Mouse (Mus musculus) megakaryocyte progenitor cell, adult 5-6 weeks (primary cell): ENCODE measurements around the gene Ctbp1. TPM values are rescaled to one million over a fixed set of nuclear protein-coding genes. Genes with fewer than 3 reads are reported as not detected.
A peak's percentile ranks its signal among the peaks of the same experiment; 100 is the strongest.

ENCODE experiments used
- ATAC-seq: replicated peaks from 2 replicates; pipeline ENCODE4 v1.8.0; 2016; ENCODE audit warnings: mild to moderate bottlenecking, moderate TSS enrichment, inconsistent platforms; ENCODE audit not compliant: poor library complexity
- total RNA-seq, 2 experiments: library from RNA; stranded (forward) in 1 of 2; stranded (reverse) in 1 of 2; fragments of 157-497, 149-512 nt in 1 of 2; fragments of 200-1000 nt in 1 of 2; gene quantifications; 2 replicates each; pipeline versions ENCODE4 v1.2.3 to v1.2.4; 2015 to 2017

The Ctbp1 gene
- total RNA-seq (2015) (108 and 115 TPM in 2 replicates), total RNA-seq (2017) (139 and 141 TPM in 2 replicates)

DNA sequence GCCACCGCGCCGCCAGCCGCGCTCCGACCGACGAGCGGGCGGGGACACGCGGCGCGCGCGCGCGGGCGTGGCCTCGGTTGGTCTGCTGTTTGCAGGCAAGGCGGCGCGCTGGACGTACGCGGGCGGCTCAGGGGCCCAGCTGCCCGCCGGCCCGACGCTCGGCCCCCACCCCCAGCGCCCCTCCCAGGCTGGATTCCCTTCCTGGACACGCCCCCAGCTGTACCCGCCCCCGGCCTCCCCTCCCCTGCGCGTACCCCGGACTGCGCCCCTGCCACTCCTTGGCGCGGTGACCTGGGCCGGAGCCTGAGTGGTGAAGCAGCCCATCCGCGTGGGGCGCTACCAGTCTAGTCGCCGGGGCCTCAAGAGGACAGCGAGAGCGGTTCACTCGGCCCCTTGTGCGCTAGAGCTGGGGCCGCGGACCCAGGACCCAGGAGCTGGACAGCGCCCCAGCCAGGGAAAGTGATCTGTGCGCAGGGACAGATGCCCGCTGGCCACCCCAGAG lies at the start of gene Ctbp1:
Ctbp1 (minus strand) TSS at position 42 of the 502 bp plus-strand sequence.
- peak; percentile 54 for ATAC-seq

- ATAC-seq = no peak
Measured at GRCm38 (mm10) chr5:33324491-33324890, 49.7 kb upstream of the Ctbp1 start.

DNA sequence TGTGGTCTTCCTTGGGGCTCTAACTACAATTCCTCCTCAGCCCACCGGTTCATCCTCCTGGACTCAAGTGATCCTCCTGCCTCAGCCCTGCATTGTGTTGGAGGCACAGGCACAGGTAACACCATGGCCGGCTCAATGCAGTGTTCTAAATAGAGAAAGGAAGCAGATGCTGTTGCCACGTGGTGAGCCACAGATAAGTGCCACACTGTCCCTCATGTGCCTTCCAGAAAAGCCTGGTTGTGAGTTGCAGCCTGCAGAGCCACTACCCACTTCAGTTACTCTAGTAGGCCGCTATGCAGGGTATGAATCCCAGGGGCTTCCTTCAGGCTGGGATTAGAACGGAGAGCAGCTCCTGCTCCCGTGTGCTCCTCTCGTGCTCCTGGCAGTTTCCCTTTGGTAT lies 37.4 kb upstream of the Ctbp1 start:
- ATAC-seq = no peak

DNA sequence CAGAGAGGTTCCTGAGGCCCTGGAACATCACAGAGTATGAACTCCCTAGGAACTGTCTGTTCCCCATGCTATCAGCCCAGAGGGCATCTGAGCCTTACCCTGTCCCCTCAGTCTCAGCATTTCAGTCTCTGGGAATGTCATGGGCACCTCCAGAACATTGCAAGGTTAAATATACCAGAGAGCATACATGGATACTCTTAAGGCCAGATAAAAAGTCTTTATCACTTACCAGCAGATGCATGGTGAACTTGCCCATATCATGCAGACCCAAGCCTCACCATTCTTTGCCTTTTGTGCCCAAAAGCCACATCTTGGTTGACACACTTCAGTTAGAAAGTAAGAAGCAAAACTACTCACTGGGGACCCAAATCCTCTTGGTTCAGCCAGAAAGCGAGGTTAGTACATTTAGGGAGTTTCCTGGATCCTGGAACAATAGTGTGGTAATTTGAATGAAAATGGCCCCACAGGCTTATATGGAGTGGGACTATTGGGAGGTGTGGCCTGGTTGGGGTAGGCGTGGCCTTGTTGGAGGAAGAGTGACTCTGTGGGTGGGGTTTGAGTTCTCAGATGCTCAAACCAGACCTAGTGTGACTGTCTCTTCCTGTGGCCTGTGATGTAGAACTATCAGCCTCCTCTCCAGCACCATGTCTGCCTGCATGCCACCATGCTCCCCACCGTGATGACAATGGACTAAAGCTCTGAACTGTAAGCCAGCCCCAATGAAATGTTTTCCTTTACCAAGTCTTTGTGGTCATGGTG lies 36.1 kb upstream of the Ctbp1 start:
- ATAC-seq = peak; percentile 60; the same call in 1 of the 2 replicates

DNA sequence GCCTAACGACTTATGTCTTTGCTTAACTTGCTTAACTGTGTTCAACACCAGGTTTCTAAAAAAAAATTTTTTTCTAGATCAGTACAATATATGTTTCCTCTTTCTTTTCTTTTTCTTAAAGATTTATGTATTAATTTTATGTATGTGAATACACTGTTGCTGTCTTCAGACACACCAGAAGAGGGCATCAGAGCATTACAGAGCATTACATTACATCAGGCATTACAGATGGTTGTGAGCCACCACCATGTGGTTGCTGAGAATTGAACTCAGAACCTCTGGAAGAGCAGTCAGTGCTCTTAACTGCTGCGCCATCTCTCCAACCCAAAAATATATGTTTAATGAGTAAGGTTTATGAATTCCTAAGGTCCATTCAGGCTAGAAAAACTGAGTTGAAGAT lies 27.0 kb upstream of the Ctbp1 start:
- ATAC-seq = no peak

DNA sequence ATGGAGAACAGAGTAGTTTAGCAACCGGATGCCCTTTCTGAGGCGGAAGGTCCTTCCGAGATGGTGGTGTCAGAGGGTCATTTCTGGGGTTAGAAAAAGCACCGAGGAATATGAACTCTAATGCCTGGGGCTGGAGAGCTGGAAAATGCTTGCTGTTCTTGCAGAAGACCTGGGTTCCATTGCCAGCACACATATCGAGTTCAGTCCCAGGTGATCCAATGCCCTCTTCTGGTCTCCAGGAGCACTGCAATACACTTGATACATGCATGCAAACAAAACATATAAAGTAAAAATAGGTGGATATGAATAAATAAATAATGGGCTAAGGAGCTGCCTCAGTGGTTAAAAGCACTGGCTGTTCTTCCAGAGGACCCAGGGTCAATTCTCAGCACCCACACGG lies 22.4 kb upstream of the Ctbp1 start:
- ATAC-seq = peak; percentile 66

DNA sequence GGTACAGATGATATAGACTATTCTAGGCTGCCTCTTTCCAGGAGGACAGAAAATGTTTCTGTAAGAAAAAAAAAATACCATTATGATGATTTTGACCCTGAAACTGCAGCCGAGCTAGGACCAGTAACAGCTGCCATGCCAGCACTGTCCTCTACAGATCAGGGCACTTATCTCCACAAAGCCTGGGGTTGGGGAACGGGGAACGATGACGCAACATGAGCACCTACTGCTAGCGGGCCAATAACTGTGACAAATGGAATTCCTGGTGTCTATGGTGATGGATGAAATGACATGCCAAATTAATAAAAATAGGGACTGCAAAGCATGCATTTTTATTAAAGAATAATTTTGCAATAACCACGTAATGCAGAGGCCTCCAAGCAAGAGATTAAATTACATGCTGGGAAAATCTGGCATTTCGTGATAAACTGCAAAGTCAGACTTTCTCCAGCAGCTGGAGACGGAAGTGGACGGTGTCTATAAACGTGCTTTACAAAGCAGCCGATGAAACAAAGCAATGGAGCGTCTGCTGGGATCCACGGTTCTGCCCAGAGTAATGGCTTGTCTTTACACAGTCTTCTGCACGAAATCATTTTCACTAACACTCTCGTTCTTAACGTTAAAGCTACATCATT lies 19.1 kb upstream of the Ctbp1 start:
- ATAC-seq = no peak

DNA sequence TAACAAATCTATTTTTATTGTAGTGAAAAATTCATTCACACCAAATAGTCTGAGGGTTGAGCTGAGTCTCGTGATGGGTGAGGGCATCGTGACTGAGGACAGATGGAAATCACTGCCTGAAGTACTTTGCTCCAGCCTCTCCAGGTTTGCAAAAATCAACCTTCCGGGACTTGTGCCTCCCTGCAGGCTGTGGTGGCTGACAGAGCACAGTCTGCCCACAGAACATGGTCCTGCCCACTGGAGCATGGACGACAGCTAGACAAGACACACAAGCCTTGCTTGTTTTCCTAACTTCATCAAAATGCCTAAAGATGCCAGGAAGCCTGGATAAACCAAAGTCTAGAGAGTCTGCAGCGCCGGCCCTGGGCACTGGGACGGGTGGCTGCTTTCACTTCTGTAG lies 9.2 kb upstream of the Ctbp1 start:
- no peak for ATAC-seq

DNA sequence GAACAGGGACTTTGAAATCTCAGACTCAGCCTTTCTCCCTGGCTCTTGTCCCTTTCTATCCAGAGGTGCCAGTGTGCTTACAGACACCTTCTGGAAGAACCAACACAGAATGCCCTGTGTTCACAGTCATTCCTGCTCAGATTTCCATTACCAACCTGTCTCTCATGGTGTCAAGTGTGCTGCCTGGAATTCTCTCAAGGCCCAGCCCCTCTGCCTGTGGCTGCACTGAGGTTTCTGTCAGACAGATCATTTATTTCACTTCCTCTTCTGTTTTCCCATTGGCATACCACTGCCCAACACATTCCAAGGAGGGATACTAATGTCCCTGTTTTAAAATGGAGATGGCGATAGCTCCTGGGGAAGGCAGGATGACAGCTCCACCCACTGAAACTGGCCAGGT lies 6.6 kb upstream of the Ctbp1 start:
- ATAC-seq = no peak

DNA sequence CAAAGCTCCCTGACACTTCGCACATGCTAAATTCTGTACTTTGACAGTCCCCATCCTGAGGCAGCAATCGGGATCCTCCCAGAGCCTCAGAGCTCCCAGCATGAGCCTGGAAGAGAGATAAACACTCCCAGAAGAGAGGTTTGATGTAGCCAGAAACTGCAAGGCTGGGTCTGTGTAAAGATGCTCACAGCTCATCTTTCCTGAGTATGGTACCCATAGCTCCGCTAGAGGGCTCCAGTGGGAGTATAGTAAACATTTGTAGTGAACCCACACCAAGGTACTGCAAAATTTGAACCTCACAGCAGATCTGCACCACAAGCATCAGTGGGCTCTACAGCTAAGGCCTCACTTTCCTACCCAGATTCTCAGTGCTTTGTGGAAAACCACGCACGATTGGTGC lies 4.2 kb upstream of the Ctbp1 start:
- ATAC-seq = no peak

DNA sequence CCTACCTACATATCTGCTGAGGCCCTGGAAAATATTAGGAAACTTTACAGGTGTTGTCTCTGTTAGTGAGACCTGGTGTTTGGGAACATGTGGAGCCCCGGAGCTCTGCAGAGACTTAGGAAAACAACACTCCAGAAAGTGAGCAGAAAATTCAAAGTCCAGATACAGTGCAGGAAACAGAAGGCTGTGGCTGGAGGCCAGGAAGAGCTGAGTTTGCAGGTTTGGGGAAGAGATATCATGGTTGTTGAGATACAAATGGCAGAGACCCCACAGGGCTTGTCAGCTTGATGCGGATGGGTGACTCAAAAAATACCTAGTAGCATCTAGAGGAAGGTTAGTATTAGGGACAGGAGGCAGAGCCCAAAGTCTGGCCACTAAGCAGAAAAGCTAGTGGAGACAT lies 2.5 kb upstream of the Ctbp1 start:
- ATAC-seq = no peak

DNA sequence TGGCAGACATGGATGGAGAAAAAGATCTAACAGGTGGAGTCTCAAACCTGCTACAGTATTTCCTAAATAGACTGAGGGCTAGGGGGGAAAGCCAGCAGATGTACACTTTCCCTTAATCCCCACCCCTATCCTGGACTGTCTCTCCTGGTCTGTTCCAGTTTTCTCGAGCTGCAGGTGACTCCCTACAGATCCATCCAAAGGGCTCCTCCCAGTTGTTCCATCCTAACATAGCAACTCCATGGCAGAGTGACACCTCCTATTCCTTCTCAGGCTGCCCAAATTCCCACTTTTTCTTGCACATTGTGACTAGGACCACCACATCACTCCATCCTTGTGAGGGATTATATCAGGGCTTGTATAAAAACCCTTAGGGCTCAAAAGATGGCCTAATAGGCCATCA lies 960 bp upstream of the Ctbp1 start:
- ATAC-seq = no peak

- peak; percentile 52 for ATAC-seq
Measured at GRCm38 (mm10) chr5:33274085-33274952, 475 bp downstream of the Ctbp1 start.

- ATAC-seq = peak; percentile 57
Measured at GRCm38 (mm10) chr5:33273777-33274084, 1.1 kb downstream of the Ctbp1 start.

- ATAC-seq = no peak
Measured at GRCm38 (mm10) chr5:33272845-33273776, 1.7 kb downstream of the Ctbp1 start.

DNA sequence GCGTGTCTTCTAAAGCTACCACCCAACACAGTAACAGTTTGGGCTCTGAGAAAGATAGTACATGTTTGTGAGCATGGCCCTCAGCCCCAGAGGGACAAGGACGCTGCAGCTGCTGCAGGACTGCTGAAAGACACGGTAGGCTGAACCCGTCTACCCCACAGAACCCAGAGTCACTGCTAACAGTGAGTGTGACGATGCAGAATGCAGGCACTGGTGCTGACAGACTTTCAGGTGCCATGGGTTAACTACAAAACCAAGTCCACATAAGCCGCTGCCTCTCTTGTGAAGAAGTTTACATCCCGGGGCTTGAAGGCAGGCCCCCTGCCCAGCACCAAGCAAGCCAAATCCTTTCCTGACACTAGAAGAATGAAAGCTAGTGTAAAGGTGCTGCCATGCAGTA lies 2.6 kb downstream of the Ctbp1 start:
- no peak for ATAC-seq

DNA sequence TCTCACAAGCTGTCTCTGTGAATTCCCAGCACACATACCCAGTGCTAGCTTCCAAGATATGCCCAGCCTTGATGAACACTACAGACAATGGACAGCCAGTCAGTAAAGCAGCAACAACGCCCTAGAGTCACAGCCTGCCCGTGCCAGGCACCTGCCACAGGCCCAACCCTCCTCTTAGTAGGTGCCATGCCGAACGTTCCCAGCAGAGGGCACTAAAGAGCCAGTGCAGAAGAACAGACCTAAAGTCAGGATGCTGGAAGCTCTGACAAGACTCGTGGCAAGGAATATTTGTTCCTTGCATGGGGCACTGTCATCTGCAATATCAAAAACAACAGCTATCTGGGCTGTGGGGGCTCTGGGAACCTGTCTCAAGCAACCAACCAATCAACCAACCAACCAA lies 4.2 kb downstream of the Ctbp1 start:
- peak; percentile 55 for ATAC-seq

- ATAC-seq = no peak
Measured at GRCm38 (mm10) chr5:33254416-33254815, 20.4 kb downstream of the Ctbp1 start.

- no peak for ATAC-seq
Measured at GRCm38 (mm10) chr5:33248186-33248585, 26.6 kb downstream of the Ctbp1 start.

DNA sequence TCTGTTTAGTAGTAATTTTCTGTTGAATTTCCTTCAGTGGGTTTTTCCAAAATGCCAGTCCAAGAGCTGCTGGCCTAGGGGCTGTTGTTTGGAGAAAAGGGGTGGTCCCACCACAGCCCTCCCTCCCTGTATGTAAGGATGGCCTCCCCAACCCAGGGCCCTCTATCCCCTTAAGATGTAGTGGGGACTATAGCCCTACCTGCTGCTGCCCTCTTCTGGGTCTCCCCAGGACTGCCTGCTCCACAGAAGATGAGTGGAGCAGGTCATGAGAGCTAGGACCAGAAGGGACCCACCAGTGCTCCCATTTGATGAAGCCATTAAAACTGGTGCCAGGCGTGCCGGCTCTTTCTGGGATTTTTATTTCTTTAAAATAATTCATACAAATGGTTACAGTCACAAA lies 27.4 kb downstream of the Ctbp1 start:
- ATAC-seq = peak; percentile 45; the same call in 1 of the 2 replicates
